Mouse (Mus musculus) liver, embryonic 14.5 days (tissue): ENCODE data around the gene Washc1. TPM values are rescaled to one million over a fixed set of nuclear protein-coding genes. Genes with fewer than 3 reads are reported as not detected.

Experiments
- ATAC-seq: fragments of 200-750 bp; cut with Nextera tagmentation; 2 replicates; pipeline ENCODE4 v1.8.0; 2017; ENCODE audit warnings: moderate number of reproducible peaks, mild to moderate bottlenecking, moderate library complexity; ENCODE audit not compliant: insufficient read depth
- DNase-seq, 3 experiments: peaks; one replicate each; pipeline ENCODE4 v3.0.0-alpha.2; 2012 to 2013; ENCODE audit warnings: low read depth in 3 of 3, low spot score in 3 of 3
- H3K27ac ChIP-seq: fragments of 300-500 bp; sonication (generic); 2 replicates; pipeline ENCODE4 v1.5.1; 2014; ENCODE audit warnings: moderate library complexity, mild to moderate bottlenecking, control low read depth, inconsistent platforms
- H3K27me3 ChIP-seq: fragments of 300-500 bp; sonication (generic); 2 replicates; pipeline ENCODE4 v1.6.1; 2014; ENCODE audit warnings: mild to moderate bottlenecking, low read length, moderate library complexity; ENCODE audit not compliant: control insufficient read depth, insufficient read depth
- H3K36me3 ChIP-seq: fragments of 300-500 bp; sonication (generic); replicated peaks from 2 replicates; pipeline ENCODE4 v1.6.1; 2014; ENCODE audit warnings: low read depth; ENCODE audit not compliant: control insufficient read depth, insufficient read depth
- H3K4me1 ChIP-seq, 2 experiments: fragments of 200-500 bp in 1 of 2; fragments of 300-500 bp in 1 of 2; sonication (generic) in 1 of 2; replicated peaks; 2 replicates each; pipeline ENCODE4 v1.6.1; 2012 to 2014; ENCODE audit warnings: antibody characterized with exemption in 1 of 2, inconsistent platforms in 1 of 2, low read length in 1 of 2; ENCODE audit not compliant: control insufficient read depth in 2 of 2, insufficient read depth in 2 of 2
- H3K4me2 ChIP-seq: fragments of 300-500 bp; sonication (generic); 2 replicates; pipeline ENCODE4 v1.6.1; 2014; ENCODE audit warnings: low read depth, mild to moderate bottlenecking, control low read depth, moderate library complexity
- H3K4me3 ChIP-seq, 2 experiments: fragments of 200-500 bp in 1 of 2; fragments of 300-500 bp in 1 of 2; sonication (generic) in 1 of 2; 2 replicates each; pipeline ENCODE4 v1.5.1; 2012 to 2014; ENCODE audit warnings: low read depth in 2 of 2, low read length in 2 of 2, mild to moderate bottlenecking in 2 of 2, control low read depth in 1 of 2, inconsistent platforms in 1 of 2, moderate library complexity in 1 of 2; ENCODE audit not compliant: insufficient read depth in 1 of 2
- H3K9ac ChIP-seq: fragments of 300-500 bp; sonication (generic); replicated peaks from 2 replicates; pipeline ENCODE4 v1.6.1; 2014; ENCODE audit warnings: mild to moderate bottlenecking, control low read depth, moderate library complexity
- H3K9me3 ChIP-seq: fragments of 300-500 bp; sonication (generic); 2 replicates; pipeline ENCODE4 v1.6.1; 2016; ENCODE audit warnings: low read length, mixed read lengths; ENCODE audit not compliant: control insufficient read depth
- CTCF ChIP-seq: IDR thresholded peaks from 2 replicates; pipeline ENCODE4 v1.5.1; 2016; ENCODE audit warnings: antibody characterized with exemption, low read depth, control low read depth
- EP300 ChIP-seq: IDR thresholded peaks from 2 replicates; pipeline ENCODE4 v1.6.1; 2016; ENCODE audit warnings: antibody characterized with exemption, low read depth
- WGBS: fragments of 180-500 bp; shearing (Covaris S2); extraction: QIAGEN DNeasy Blood & Tissue Kit; methylation state at CpG from one replicate; pipeline ENCODE4 v1.1.7; 2014; ENCODE audit not compliant: insufficient replicate concordance; 5-methylcytosine and 5-hydroxymethylcytosine counted together
- polyA plus RNA-seq, 2 experiments: library from polyadenylated mRNA; depleted of rRNA in 1 of 2; stranded (reverse) in 1 of 2; unstranded in 1 of 2; fragments of >200 nt; fragmentation: Nextera tagmentation in 1 of 2; extraction: Ambion mirVana in 1 of 2; gene quantifications; 2 replicates each; pipeline versions ENCODE4 v1.2.1 to v1.2.3; 2012 to 2014

The Washc1 gene
- polyA plus RNA-seq, 2 experiments, result 12.0 to 12.9 TPM

- H3K9ac ChIP-seq, result peak within 1 kb of the TSS; percentile 99
- peaks cover 5 to 11% of the 10 kb centered on the region in 2 experiments for H3K4me1 ChIP-seq
- H3K36me3 ChIP-seq, result no peaks in the 10 kb centered on the region
- no peaks in the 10 kb centered on the region for H3K27me3 ChIP-seq
- WGBS, result under 1% methylated on average over 67 of the region's 67 CpGs
- peak; percentile 98 for ATAC-seq
- peak within 1 kb of the TSS; percentile 85 to 99 for H3K4me3 ChIP-seq
- peak within 1 kb of the TSS; percentile 90 for H3K27ac ChIP-seq
- no peaks in the 10 kb centered on the region for H3K9me3 ChIP-seq
- H3K4me2 ChIP-seq, result peak within 1 kb of the TSS; percentile 91
- TF ChIP-seq CTCF, result peak; percentile 84
- no peak for TF ChIP-seq EP300
- DNase-seq, result peak; percentile 94 to 95 (median 95)
Measured at GRCm38 (mm10) chr17:66101380-66102330, 9.7 kb upstream of the Washc1 start, which contains the start of gene Ndufv2. Gene Ndufv2, minus strand, starts transcription at chr17:66101559.

- WGBS, result 64% methylated on average over 7 of the region's 7 CpGs
- no peaks in the 10 kb centered on the region for H3K9me3 ChIP-seq
- peaks cover 5 to 11% of the 10 kb centered on the region in 2 experiments for H3K4me1 ChIP-seq
- no peak overlapping the region for H3K9ac ChIP-seq
- TF ChIP-seq EP300 (no peak), CTCF (no peak)
- DNase-seq (no peak), ATAC-seq (no peak)
- H3K27me3 ChIP-seq, result no peaks in the 10 kb centered on the region
- no peak overlapping the region for H3K27ac ChIP-seq
- no peaks in the 10 kb centered on the region for H3K36me3 ChIP-seq
- H3K4me2 ChIP-seq, result no peak overlapping the region
- H3K4me3 ChIP-seq, result no peak overlapping the region
Measured at GRCm38 (mm10) chr17:66104076-66104475, 7.3 kb upstream of the Washc1 start.

- Histone ChIP-seq H3K4me1 (peaks cover 11 to 13% of the 10 kb centered on the region in 2 experiments), H3K9me3 (no peaks in the 10 kb centered on the region), H3K4me3 (no peak overlapping the region), H3K27me3 (no peaks in the 10 kb centered on the region), H3K4me2 (no peak overlapping the region), H3K27ac (no peak overlapping the region), H3K9ac (no peak overlapping the region), H3K36me3 (no peaks in the 10 kb centered on the region)
- ATAC-seq (no peak), DNase-seq (peak in 2 of 3 experiments; percentile 47 to 50)
- no peak for TF ChIP-seq EP300
- TF ChIP-seq CTCF, result peak; percentile 90
- 47% methylated on average over 10 of the region's 10 CpGs for WGBS
Measured at GRCm38 (mm10) chr17:66106601-66107267, 4.6 kb upstream of the Washc1 start.

- H3K27ac ChIP-seq, result no peak overlapping the region
- DNase-seq, result no peak
Measured at GRCm38 (mm10) chr17:66107466-66107865, 3.9 kb upstream of the Washc1 start.

GRCm38 (mm10) chr17:66108198-66108597 lies 3.1 kb upstream of the Washc1 start:
- H3K36me3 ChIP-seq, result no peaks in the 10 kb centered on the region
- H3K4me2 ChIP-seq, result no peak overlapping the region
- H3K4me1 ChIP-seq, result peaks cover 16 to 19% of the 10 kb centered on the region in 2 experiments
- 63% methylated on average over 4 of the region's 4 CpGs for WGBS
- H3K27me3 ChIP-seq, result no peaks in the 10 kb centered on the region
- DNase-seq (no peak), ATAC-seq (no peak)
- H3K27ac ChIP-seq, result no peak overlapping the region
- H3K9ac ChIP-seq, result no peak overlapping the region
- H3K9me3 ChIP-seq, result no peaks in the 10 kb centered on the region
- TF ChIP-seq EP300, result no peak
- no peak for TF ChIP-seq CTCF
- no peak overlapping the region for H3K4me3 ChIP-seq

More at GRCm38 (mm10) chr17:66107466-66107865, 3.9 kb upstream of the Washc1 start:
- TF ChIP-seq EP300 (no peak), CTCF (no peak)
- ATAC-seq, result no peak
- Histone ChIP-seq H3K4me1 (peaks cover 13 to 16% of the 10 kb centered on the region in 2 experiments), H3K4me2 (no peak overlapping the region), H3K9ac (no peak overlapping the region), H3K9me3 (no peaks in the 10 kb centered on the region), H3K4me3 (no peak overlapping the region), H3K27me3 (no peaks in the 10 kb centered on the region), H3K36me3 (no peaks in the 10 kb centered on the region)
- WGBS, result 62% methylated on average over 8 of the region's 8 CpGs
